Mouse (Mus musculus) layer of hippocampus, adult 9-11 months (tissue): Measurements from ENCODE around the gene Fam207a.
A peak's percentile ranks its signal among the peaks of the same experiment; 100 is the strongest.

Experiments
- DNase-seq: peaks from one replicate; pipeline ENCODE4 v3.0.0; 2022

Gene Fam207a

DNA sequence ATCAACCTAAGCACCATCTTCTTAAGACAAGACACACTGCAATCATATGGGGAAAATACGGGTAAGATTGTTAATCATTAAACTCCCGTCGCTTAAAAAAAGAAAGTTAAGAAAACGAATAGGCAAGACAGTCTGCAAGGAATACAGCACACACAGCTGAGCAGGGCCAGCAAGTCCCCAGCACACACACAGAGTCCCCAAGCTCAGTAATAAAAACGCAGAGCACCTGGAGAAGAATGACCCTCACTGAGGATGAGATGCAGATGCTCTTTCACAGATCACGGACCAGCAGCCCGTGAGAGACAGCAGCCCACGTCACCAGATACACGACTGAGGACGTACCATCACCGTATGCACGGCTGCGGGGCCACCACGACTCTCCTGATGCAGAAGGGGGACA, 14.9 kb downstream of the Fam207a start:
- no peak for DNase-seq

DNA sequence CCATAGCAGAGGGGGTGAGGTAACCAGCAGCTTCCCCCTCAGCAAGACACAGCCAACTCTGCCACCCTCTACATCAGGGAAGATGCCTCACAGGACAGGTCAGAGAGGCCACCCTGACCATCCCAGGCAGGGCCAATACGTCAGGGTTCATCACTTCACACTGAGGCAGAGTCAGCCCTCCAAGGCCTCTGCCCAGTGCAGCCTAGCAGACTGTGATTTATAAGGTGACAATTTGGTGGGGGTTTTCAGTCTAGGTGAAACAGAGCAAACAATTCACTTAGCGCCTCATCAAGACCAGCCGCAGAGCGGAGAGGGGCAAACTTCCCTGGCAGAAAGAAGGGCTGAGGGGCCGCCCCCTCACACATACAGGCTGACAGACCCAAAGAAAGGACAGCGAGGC, 17.3 kb downstream of the Fam207a start:
- DNase-seq = no peak

DNA sequence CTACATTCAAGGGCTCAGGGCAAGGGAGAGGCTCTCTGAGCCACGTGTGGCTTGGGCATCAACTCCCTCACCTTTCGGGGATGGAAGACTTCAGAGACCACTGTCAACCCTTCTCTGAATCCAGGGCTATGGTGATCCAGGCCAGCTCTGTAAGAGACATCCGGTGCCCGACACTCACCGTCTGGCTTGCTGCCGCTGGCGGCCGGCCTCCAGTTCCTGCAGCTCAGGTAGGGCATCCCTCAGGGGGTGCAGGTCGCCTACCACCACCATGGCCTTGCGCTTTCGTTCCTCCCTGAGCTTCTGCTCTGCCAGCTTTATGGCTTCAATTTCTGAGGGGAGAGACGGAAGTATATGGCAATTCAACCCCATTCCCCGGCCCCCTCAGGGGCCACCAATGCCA, 18.4 kb downstream of the Fam207a start:
- no peak for DNase-seq

DNA sequence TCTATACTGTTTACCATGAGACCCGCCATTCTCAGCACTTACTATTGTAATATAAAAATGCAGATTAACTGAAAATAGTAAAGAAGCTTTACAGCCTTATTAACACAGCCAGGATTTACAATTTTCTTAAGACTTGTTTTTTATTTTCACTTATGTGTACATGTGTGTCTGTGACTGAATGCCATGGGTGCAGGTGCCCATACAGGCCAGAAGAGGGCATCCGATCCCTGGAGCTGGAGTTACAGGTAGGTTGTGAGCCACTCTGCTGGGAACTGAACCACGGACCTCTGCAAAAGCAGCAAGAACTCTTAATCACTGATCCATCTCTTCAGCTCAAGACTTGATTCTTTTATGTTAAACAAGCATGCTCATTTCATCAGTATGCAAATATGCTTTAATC, 22.7 kb downstream of the Fam207a start:
- no peak for DNase-seq

DNA sequence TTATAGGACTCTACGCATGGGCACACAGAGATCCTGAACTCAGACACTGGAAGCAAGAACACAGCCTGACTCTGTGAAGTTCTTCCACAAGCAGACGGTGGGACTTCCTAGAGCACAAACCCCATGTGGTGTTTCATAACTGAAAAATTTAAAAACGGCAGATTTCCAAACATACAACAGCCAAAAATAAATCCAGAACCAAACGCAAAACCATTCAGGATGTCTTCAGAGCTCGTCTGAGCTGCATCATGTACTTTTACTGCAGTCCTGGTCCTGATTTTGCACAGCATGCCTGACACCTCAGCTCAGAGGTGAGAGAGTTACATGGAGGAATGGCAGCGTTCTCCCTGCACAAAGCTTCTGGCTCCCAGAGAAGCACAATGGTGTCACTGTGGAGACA, 24.0 kb downstream of the Fam207a start:
- DNase-seq = no peak

DNA sequence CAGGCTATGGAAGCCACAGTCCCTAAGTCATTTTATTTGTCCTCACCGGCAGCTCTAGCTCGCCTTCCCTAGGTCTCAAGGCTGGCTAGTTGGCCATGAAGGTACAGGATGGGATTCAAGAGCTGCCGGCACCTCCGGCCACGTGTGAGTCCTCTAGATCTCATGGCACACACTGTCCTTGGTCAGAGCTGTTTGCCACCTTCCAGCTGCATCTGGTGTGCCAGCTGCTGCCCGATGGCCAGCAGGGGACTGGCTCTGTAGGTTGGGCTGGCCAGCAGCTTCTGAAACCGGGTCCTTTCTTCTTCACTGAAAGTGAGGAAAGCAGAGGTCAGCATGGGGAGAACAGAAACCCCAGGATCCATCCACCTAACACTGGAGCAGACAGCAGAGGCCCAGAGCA, 27.4 kb downstream of the Fam207a start:
- no peak for DNase-seq

DNA sequence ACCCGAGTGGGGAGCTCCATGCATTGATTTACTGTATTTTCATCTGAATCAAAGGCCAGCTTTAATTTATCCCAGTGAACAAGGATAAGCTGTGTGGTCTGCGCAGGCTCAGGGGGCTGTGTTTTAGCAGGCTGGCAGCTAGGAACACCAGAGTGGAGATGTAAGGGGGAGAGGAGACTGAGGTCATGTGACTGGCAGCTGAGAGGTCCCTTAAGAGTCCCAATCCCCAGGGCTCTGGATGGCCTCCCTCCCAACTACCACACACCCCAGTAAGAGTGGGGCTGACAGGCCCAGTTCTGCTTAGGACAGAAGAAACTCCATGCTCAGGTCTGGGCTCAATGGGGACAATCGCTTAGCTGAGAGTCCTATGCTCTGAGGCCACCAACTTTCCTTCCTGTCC, 29.8 kb downstream of the Fam207a start:
- DNase-seq = no peak

DNA sequence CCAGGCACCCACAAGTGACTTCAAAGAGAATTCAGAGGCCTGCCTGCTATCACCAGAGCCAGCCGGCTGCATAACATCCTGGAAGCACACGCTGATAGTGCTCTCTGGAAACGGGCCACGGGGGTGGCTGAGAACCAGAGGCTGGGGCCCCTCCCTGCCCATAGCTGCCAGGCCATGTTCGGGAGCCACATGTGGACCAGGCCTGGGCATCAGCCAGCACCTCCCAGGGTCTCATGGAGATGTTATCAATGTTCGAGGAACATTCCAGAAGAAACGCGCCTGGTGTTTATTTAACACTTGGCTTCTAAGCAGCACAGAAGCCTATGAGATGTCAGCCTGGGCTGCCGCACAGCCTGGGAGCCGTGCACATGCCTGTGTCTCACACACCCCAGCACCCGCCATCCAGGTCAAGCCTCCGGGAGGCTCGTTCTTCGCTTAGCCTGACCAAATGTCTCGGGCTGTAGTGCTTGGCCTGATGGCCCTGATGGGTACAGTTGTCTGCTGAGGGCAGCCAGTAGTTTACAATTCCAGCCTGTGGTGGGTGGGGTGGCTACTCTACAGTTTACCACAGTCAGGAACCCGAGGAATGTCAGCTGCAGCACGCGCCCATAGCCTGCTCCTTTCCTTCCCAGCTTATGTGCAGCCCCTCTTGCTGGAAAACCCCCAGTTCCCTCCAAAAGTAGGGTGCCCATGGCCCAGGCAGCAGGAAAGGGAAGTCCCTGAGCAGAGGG, 31.2 kb downstream of the Fam207a start:
- DNase-seq = no peak

DNA sequence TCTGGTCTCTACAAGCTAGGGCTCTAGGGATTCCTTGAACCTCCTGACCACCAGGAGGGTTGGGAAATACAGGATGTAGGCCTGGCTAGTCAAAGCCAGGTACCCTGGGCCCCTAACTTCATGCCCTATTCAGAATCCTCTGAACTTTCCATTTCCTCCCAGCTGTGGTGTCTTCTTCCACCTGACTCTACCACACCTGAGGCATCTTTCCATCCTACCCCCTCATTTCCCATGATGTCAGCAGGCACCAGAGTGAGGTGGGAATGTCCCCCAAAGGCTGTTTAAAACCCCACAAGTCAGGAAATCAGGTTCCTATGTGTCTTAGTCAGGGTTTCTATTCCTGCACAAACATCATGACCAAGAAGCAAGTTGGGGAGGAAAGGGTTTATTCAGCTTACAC, 33.8 kb downstream of the Fam207a start:
- no peak for DNase-seq

DNA sequence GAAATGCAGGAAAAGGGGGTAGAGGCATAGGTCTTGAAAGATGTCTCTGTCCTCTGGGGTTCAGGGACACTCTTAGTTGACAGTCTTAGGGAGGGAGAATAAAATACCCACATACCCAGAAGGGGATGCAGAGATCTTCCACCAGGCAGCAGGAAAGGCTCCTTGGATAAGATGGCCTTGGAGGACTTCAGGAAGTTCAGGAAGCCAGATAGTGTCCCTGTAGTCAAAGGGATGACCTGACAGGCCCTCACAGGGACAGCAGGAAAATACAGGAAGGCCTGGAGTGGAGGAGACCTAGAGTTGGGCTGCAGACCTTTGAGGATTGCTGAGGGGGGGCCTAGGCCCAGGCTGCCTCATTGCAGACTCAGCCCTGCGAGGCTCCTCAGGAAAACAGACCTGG, 35.6 kb downstream of the Fam207a start:
- DNase-seq = no peak

DNA sequence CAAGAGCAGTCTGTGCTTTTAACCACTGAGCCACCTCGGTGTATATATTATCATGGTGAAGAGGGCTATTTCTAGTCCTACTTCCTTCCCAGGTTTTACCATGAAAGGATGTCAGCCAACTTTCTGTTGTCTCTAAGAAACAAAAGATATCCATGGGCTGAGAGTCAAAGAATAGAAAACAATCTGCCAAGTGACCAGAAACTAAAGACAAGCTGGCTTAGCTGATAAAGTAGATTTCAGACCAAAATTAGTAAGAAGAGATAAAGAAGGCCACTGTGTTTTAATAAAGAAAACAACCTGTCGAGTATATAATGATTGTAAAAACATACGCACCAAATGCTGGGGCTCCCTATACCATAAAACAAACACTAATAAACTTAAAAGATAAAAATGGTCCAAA, 38.7 kb downstream of the Fam207a start:
- DNase-seq = no peak

DNA sequence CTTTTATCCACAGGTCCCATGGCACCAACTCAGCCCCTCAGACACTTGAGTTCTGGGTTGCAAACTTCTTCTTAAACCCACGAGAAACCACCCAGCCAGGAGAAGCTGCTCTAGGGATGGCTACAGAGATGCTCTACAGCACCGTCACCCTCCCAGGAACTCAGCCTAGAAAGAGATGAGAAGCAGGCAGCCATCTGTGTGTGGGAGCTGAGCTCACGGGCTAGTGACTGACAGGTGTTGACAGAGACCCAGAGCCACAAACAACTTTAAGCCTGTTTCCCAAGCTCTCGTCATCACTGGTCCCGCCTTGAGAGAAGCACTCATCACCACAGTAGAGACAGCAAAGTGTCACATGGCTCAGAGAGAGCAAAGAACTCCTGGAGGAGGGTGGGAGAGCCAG, 43.4 kb downstream of the Fam207a start:
- DNase-seq = peak; percentile 46

DNA sequence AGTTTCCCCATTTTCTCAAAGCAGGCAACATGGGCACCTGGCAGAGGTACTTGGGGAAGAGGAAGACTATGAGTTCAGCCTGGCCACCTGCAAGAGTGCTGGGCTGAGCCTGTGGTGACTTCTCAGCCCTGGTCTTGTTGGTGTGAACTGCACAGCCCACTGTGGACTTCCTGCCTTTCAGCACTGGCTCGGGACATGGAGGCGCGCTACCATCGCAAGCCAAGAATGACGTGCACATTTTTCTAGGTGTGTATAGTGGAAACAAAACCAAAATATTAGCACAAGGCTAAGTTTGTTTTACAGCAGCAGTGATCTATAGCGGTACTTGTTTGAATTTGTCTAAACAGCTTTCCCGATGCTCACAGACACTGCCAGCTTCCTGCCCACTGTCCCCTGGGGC, 44.1 kb downstream of the Fam207a start:
- DNase-seq = no peak

DNA sequence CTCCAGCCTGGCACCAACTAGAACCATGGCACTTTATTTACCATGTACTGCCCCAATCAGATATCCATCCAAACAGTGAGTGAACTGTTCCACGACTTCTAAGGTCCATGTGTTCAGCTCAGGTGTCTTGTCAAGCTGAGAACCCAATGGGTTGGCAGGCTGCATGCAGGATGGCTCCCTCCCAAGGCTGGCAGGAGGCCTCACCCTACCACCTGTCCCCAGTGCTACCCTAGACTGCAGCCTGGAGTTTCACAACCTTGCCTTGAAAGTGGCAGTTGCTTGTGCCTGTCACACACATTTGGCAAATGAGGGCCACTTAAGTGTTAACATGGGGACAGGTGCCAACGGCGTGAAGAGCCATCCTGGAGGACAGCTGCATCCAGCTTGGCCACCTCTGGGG, 44.8 kb downstream of the Fam207a start:
- DNase-seq = no peak

DNA sequence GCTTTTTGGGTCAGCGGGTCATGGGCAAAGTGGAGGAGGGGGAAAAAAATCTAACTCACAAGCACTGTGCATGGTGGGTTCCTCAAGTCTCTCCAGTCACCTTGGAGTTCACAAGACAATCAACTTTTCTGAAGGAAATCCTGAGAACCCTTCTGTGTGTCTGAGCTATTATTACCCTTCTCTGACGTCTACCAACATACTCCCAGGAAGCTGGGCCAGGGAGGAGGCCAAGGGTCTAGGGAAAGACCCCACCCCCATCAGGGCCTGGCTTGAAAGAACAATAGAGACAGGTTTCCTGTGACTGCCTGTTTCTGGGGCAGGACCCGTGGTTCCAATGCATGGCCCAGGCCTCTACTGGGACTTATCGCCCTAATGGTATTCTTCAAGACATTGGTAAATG, 46.9 kb downstream of the Fam207a start:
- DNase-seq = no peak

DNA sequence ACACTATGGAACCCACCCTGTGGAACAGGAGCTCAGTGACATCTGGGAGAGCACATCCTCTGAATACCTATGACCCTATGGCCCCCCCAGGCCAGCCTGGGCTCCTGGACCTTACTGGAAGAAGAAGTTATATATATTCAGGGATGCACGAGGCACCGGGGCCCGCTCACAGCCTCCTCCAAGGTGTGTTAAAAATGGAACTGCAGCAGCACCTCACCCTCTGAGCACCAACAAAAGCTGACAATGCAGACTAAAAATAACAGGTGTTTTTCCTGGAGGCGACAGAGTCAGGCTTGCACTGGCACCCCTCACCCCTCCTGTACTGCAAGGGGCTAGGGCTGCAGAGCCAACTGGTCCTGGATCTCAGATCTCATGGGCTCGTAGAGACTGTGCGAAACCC, 48.2 kb downstream of the Fam207a start:
- no peak for DNase-seq

DNA sequence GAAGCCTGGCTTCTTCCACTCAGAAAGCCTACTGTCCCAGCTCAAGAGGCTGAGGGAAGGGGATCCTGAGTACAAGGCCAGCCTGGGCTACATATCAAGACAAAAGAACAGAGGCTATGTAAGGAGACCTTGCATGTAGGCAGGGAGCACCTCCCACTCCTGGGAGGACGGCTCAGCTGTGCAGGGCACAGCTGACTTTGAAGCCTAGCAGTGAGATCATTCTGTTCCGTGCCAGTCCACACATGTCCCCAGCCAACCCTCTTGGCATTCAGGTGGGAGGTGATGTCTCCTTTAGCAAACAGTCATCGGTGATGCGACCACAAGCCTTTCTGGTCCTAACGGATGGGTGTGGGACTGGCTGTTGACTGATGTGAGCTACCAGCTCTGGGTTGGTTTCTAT, 49.7 kb downstream of the Fam207a start:
- no peak for DNase-seq

DNA sequence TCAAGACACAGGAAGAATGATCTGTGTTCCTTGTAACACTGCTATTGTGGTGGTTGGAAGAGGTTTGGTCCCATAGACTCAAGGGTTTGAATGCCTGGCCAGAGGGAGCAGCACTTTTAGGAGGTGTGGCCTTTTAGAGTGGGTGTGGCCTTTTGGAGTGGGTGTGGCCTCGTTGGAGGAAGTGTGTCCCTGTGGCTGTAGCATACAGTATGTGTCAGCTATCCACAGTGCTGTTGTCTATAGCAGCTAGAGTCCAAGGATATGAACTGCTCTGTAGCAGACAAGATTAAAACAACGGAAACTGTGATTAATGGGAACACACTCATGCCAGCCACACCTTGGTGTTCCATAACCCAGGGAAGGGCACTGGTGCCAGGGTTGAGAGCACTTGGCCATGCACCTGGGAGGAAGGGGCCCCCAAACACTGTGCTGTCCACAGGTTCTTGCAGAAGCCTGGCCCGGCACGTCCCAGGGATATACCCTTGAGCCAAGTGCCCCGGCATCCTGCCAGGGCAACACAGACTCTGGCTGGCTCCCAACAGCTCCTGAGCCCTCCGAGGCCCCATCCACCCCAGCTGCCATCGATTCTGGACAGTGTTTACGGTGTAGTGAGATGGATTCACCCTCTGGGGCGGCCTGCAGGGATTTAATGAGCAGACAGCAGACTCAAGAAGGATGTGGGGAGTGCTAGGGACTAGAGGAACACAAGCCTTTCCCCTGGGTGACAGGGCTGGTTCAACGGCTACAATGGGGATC, 51.2 kb downstream of the Fam207a start:
- DNase-seq = no peak

DNA sequence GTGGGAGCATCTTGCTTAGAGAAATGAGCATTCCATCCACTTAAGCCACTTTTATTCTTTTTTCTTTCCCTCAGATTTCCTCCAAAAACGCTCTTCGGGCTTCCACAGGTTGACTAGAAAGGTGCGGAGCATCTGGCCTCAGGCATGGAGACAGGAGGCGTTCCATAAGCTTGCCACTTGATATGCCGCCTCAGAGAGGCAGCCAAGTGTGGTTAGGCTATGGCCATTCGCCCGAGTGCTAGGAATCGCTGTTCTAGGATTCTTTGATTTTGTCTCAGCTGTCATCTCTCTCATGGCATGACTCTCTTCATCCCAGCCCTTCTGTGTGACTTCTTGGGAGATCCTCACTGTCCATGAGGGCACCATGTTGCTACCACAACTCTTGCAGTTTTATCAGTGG, 54.4 kb downstream of the Fam207a start:
- no peak for DNase-seq

DNA sequence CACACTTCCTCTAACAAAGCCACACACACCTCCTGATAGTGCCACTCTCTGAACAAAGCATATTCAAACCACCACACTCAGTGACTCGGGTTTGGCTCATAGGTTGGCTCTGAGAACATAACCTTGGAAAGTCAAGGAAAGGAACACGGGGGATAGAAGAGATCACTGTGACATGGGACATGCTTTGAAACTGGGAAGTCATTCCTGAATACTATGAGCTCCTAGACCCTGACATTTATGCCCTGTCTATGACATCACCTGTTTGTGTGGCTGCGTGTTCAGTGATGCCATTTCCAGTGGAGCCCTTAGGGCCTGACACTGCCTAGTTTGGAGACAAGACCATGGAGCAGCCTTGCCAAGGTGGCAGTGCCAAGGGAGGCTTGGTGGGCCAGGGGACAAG, 57.9 kb downstream of the Fam207a start:
- no peak for DNase-seq

DNA sequence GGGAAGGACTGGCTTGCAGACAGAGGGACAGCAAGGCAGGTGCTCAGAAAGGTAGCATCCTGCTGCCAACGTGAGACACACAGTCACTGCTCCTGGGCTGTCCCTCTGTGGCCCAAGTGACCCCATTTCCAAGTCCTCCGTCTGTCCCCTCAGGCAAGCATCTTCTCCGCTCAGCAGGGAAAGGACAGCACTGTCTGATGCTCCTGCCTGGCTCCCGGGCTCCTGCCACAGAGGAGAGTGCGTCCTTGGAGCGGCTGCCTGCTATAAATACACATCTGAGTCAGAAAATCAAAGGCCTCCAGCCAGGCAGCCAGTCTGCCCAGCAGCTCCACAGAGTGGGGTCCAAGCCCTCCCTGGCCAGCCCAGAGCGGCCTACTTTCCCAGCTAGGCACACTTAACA, 59.1 kb downstream of the Fam207a start:
- no peak for DNase-seq

DNA sequence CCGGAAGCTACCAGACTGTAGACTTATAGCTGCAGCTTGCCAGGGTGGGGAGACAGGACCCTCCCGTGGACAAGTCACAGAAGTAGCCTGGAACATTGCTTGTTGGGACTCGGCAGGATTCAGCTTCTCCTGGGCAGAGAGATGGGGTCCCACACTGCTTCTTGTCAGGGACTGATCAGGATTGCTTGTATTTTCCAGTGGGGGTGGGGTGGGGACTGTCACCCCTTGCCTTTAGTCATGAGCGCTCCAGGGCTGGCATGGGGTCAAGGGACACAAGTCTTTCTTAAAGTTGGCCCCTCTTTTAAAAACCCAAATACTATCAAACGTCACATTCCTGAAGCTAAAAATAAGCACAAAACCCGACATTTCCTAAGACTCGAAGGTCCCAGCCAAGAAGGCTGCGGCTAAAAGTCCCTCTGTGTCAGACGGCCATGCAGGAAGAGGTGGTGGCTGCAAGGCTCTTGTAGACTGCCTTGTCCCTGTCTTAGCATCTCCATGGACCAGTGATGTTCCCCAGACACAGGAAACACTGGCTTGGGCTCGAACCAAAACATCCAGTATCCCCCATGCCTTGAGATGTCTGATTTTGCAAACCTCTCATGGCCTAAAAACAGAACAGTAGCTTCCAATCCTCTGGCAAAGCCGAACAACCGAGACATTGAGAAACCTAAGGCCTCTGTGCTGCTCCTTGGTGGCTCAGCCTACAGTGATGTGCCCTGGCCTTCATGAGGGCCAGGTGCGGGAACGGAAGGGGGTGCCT, 60.2 kb downstream of the Fam207a start:
- DNase-seq = no peak

DNA sequence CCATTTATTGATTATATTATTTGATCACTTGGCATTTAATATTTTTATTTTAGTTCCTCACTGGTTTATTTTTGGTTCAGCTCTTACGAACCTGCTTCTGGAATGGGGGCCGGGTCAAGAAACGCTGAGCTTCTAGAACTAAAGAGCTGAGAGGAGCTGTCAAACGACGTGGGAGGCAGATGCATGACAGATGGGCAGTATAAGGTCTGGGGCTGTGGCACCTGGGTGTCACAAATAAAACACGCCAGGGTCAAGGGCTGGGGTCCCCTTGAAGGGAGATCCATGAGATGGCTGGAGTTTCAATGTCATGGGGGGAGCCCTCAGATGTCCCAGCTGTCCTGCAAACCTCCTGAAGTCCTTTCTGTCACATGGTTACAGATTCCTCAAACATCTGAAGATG, 60.8 kb downstream of the Fam207a start:
- DNase-seq = no peak

DNA sequence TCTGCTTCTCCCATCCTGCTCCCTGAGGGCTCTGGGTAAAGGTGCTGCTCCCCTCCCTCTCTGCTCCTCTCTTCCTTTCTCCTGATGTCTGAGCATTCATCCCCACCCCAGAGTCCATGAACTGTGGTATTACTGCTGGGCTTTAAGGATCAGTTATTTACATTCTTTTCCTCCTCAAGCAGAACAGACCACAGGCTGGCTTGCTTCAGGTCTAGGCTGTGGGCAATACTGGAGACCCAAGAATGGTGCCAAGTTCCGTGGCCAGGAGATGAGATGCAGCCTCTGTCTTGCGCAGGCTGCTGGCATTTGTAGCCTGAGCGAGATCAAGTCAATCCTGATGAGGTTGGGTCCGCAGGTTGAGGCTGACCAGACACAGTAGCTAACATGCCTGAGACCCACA, 63.8 kb downstream of the Fam207a start:
- DNase-seq = no peak
